Mouse (Mus musculus): ENCODE measurements around the gene Dmrtc2.

- TF ChIP-seq CTCF (IDR thresholded peaks at IDR 0.05; ENCODE audit: control insufficient read depth, insufficient read depth, low read length) (no peak), POLR2A (IDR thresholded peaks at IDR 0.05; ENCODE audit: borderline replicate concordance, control insufficient read depth, low read depth, low read length) (no peak)
Measured at GRCm38 (mm10) chr7:24886308-24886633, 16.4 kb downstream of the Dmrtc2 start.
